Mouse (Mus musculus) left cerebral cortex, adult 2 months (tissue): ENCODE measurements around the gene Fcgrt. TPM values are rescaled to one million over a fixed set of nuclear protein-coding genes. Genes with fewer than 3 reads are reported as not detected.
A peak's percentile ranks its signal among the peaks of the same experiment; 100 is the strongest.

Experiments used
- DNase-seq, 2 experiments: peaks; one replicate each; pipeline ENCODE4 v3.0.0; 2021 to 2022; ENCODE audit warnings: low spot score in 2 of 2, mixed read lengths in 1 of 2; ENCODE audit errors: extremely low spot score in 1 of 2
- H3K27ac ChIP-seq: fragments of 200-600 bp; 2 replicates; pipeline ENCODE4 v1.8.1; 2022
- H3K4me3 ChIP-seq: fragments of 200-600 bp; 2 replicates; pipeline ENCODE4 v1.8.1; 2022
- CTCF ChIP-seq: fragments of 200-600 bp; IDR thresholded peaks from 2 replicates; pipeline ENCODE4 v1.8.1; 2022; ENCODE audit warnings: antibody characterized with exemption, mild to moderate bottlenecking, moderate library complexity
- intact Hi-C: fragments of 180-260 bp; cut with DNase I; formaldehyde crosslinking; loops from one replicate; pipeline ENCODE4 v1.15.1; 2025
- total RNA-seq, 2 experiments: library from RNA; stranded (reverse); gene quantifications; 2 replicates each; pipeline ENCODE4 v1.2.3; 2021

Fcgrt gene
- total RNA-seq, 2 experiments from 2014 or later, result 16.7 to 23.4 TPM

GRCm38 (mm10) chr7:45077322-45077721, 26.3 kb downstream of the Fcgrt start:
- H3K27ac ChIP-seq, result no peak overlapping the region
- DNase-seq, result no peak
- H3K4me3 ChIP-seq, result no peak overlapping the region
- intact Hi-C loops, result no loop called here
- no peak for TF ChIP-seq CTCF

- no peak overlapping the region for H3K4me3 ChIP-seq
- intact Hi-C loops, result no loop called here
- TF ChIP-seq CTCF, result no peak
Measured at GRCm38 (mm10) chr7:45076501-45076900, 27.1 kb downstream of the Fcgrt start.

GRCm38 (mm10) chr7:45075405-45075804, 28.2 kb downstream of the Fcgrt start:
- DNase-seq, result no peak
- no peak for TF ChIP-seq CTCF
- H3K27ac ChIP-seq, result no peak overlapping the region
- intact Hi-C loops, result no loop called here
- H3K4me3 ChIP-seq, result no peak overlapping the region

More at GRCm38 (mm10) chr7:45076501-45076900, 27.1 kb downstream of the Fcgrt start:
- no peak for DNase-seq
- H3K27ac ChIP-seq, result no peak overlapping the region

- Histone ChIP-seq H3K27ac (no peak overlapping the region), H3K4me3 (no peak overlapping the region)
- no peak for DNase-seq
- TF ChIP-seq CTCF, result no peak
- intact Hi-C loops, result no loop called here
Measured at GRCm38 (mm10) chr7:45073949-45074348, 29.7 kb downstream of the Fcgrt start.

- TF ChIP-seq CTCF, result no peak
- Histone ChIP-seq H3K4me3 (no peak overlapping the region), H3K27ac (no peak overlapping the region)
- intact Hi-C loops, result no loop called here
- DNase-seq, result no peak
Measured at GRCm38 (mm10) chr7:45073171-45073707, 30.4 kb downstream of the Fcgrt start.

GRCm38 (mm10) chr7:45072230-45072629, 31.4 kb downstream of the Fcgrt start:
- intact Hi-C loops, result no loop called here
- no peak overlapping the region for H3K27ac ChIP-seq
- no peak for DNase-seq
- H3K4me3 ChIP-seq, result no peak overlapping the region
- peak; percentile 18 for TF ChIP-seq CTCF

GRCm38 (mm10) chr7:45069671-45070070, 34.0 kb downstream of the Fcgrt start:
- no peak for TF ChIP-seq CTCF
- Histone ChIP-seq H3K27ac (no peak overlapping the region), H3K4me3 (no peak overlapping the region)
- no peak for DNase-seq
- intact Hi-C loops, result loop anchor here (5.0 kb wide), 1 partner anchor 87 kb away; no protein-coding TSS in a partner anchor

GRCm38 (mm10) chr7:45068000-45068318, 35.7 kb downstream of the Fcgrt start:
- TF ChIP-seq CTCF, result peak; percentile 64
- no peak overlapping the region for H3K4me3 ChIP-seq
- no peak overlapping the region for H3K27ac ChIP-seq
- DNase-seq, result no peak
- intact Hi-C loops, result loop anchor here (5.0 kb wide), 1 partner anchor 86 kb away; no protein-coding TSS in a partner anchor

- no peak overlapping the region for H3K27ac ChIP-seq
- DNase-seq, result no peak
- H3K4me3 ChIP-seq, result no peak overlapping the region
- no peak for TF ChIP-seq CTCF
- intact Hi-C loops, result loop anchor here (5.0 kb wide), 1 partner anchor 85 kb away; no protein-coding TSS in a partner anchor
Measured at GRCm38 (mm10) chr7:45067190-45067999, 36.3 kb downstream of the Fcgrt start.

GRCm38 (mm10) chr7:45062239-45062835, 41.3 kb downstream of the Fcgrt start, which contains the start of the genes Nosip and Prrg2:
Gene Nosip, plus strand, starts transcription at chr7:45062429.
Gene Prrg2, minus strand, starts transcription at chr7:45062677.
- DNase-seq, result peak; percentile 91 to 94
- intact Hi-C loops, result no loop called here
- no peak; the same call in 1 of the 2 replicates for TF ChIP-seq CTCF
- Histone ChIP-seq H3K27ac (peak within 1 kb of the TSS; percentile 99), H3K4me3 (peak within 1 kb of the TSS; percentile 55)

GRCm38 (mm10) chr7:45061532-45062075, 42.0 kb downstream of the Fcgrt start:
- no peak for TF ChIP-seq CTCF
- DNase-seq, result no peak
- Histone ChIP-seq H3K27ac (peak overlapping the region; percentile 99), H3K4me3 (peak overlapping the region; percentile 55)
- intact Hi-C loops, result no loop called here

GRCm38 (mm10) chr7:45060632-45061122, 43.0 kb downstream of the Fcgrt start:
- Histone ChIP-seq H3K27ac (no peak overlapping the region), H3K4me3 (no peak overlapping the region)
- no peak for DNase-seq
- no peak for TF ChIP-seq CTCF
- intact Hi-C loops, result no loop called here
